Mouse (Mus musculus) cerebellum, adult 18-20 months (tissue): Measurements from ENCODE around the gene Nav2.

Experiments used
- DNase-seq, 2 experiments: peaks; one replicate each; pipeline ENCODE4 v3.0.0; 2021

Nav2 gene

GRCm38 (mm10) chr7:49586530-49587120 is 678.1 kb downstream of the Nav2 start:
- no peak for DNase-seq

DNA sequence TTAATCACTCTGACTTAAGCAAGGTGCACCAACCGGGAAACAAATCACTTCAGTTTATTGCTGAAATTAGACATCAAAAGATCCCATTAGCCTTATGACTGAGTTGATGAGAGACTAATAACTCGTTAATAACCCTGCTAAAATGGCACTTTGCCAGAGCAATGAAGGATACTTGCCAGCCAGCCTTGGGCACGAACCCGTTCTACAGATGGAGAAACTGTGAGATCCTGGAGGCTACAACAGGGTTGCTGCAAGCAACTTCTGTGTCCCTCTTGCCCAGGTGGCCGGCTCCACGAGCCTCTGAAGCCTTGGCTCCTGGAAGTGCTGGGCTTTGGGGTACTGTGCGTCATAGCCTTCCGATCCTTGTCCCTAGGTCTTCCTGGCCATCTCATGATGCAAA is 681.1 kb downstream of the Nav2 start:
- DNase-seq = peak; percentile 54 to 57

GRCm38 (mm10) chr7:49597776-49598175 is 689.3 kb downstream of the Nav2 start:
- peak in 1 of 2 experiments; percentile 27 for DNase-seq

DNA sequence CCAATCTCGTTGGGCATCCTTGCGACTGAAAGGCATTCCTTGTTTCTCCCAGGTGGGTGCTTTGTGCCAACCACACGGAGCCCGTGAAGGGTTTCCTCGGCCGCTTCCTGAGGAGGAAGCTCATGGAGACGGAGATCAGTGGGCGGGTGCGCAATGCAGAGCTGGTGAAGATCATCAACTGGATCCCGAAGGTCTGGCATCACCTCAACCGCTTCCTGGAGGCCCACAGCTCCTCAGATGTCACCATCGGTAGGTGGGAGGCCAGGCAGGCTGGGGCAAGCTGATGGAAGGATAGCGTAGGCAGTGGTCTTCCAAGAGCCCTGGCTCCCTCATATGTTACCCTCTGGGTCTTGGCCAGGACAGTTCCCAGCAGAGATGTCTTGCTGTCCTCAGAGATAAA is 689.7 kb downstream of the Nav2 start:
- no peak for DNase-seq

DNA sequence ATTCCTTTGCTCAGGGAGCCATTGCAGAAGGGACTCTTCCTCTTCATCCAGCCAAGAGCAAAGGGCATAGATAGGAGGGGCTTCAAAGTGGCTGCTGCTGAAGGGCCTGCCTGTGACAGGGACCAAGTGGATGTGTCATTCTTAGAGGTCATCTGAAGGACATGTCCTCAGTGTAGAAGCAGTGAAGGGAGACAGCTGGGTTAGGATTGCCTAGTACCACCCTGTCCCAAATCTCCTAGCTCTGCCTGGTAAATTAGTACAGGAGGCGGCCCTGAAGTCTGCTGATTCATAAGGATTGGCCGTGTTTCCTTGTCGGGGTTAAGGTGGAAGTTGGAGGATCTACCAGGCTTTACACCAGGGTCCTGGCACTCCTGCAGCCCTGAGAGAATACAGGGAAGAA is 691.4 kb downstream of the Nav2 start:
- no peak for DNase-seq

GRCm38 (mm10) chr7:49601191-49601975 is 692.9 kb downstream of the Nav2 start:
- peak; percentile 73 to 74 for DNase-seq

GRCm38 (mm10) chr7:49604244-49604643 is 695.7 kb downstream of the Nav2 start:
- no peak for DNase-seq

DNA sequence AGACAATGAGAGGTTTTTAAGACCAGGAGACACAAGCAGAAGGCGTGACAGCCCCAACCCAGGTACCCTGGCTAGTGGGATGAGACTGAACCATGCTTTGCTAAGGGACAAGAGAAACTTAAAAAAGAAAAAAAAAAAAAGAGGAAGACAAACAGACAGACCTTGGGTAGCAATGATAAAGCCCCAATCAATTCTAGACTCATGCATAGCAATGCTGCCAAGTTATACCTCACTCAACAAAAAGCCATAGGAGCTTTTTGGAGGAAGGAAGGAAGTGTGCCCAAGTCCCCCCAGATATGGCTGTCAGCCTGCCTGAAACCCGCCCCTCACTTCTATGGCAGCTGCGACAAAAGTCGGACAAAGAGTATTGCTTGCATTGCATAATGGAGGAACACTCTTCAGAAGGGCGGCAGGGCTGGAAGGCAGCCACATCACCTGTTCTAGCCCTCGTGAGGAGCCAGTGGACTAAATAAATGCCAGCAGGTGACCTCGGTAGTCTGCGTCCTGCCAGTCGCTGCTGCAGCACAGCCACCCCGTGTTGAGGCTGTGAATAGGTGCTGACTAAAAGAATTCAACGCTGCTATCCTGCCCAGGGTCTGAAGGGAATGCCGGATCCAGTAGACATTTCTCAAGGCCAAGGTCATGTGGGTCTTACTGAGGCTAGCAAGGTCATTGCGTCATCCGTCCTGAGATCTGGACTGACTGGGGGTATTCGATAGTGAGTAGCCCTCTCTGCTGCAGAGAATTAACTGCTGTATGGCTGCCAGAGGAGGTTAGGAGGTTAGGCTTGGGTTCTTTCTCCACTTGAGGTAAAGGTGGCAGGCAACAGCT is 696.7 kb downstream of the Nav2 start:
- DNase-seq = peak; percentile 32 to 39

DNA sequence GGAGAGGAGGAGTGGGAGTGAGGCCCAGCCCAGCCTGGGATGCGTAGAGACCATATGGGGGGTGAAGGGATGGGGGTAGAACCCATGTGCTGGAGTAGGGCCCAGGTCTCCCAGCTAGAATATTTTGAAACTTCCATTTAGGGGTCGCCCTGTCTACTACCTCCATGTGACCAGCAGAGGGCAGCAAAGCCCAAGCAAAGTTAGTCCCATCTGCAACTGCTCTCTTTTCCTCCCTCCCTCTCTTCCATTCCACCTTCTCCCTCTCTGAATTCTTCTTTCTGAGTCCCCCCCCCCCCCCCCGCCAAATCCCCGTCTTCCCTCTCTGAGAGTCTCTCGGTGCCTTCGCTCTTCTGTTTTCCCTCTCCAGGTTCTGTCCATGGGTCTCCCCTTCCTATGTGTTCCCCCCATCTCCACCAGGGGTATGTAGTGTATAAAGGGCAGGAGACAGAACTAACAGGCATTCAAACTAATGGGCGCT is 707.8 kb downstream of the Nav2 start:
- DNase-seq = peak; percentile 56 to 67

- no peak for DNase-seq
These were observed 708.6 kb downstream of the Nav2 start for GRCm38 (mm10) chr7:49617087-49617486.

- no peak for DNase-seq
These were observed 711.6 kb downstream of the Nav2 start for GRCm38 (mm10) chr7:49620160-49620559.

DNA sequence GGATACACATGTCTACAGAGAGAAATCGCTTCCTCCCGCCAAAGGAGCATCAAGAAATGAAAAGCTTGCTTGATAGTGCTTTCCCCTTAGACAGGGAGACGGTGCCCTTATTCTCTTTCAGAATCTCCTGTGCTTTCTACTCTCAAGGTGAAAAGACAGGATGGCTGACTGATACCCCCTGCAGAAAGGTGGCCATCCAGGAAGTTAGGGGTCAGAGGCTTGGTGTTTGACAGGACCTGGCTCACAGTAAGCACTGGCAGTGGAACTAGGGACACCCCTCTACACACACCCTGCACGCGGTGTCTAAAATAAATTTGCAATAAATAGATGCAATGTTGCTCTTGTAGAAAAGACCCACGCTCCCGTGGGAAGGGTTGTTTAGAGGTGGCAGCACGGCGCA is 723.4 kb downstream of the Nav2 start:
- DNase-seq = no peak

- no peak for DNase-seq
These were observed 723.9 kb downstream of the Nav2 start for GRCm38 (mm10) chr7:49632391-49632790.

- DNase-seq = no peak
These were observed 725.0 kb downstream of the Nav2 start for GRCm38 (mm10) chr7:49633375-49633956.

- no peak for DNase-seq
These were observed 726.0 kb downstream of the Nav2 start for GRCm38 (mm10) chr7:49634291-49635073.

GRCm38 (mm10) chr7:49635074-49635621 is 726.6 kb downstream of the Nav2 start:
- DNase-seq = no peak

DNA sequence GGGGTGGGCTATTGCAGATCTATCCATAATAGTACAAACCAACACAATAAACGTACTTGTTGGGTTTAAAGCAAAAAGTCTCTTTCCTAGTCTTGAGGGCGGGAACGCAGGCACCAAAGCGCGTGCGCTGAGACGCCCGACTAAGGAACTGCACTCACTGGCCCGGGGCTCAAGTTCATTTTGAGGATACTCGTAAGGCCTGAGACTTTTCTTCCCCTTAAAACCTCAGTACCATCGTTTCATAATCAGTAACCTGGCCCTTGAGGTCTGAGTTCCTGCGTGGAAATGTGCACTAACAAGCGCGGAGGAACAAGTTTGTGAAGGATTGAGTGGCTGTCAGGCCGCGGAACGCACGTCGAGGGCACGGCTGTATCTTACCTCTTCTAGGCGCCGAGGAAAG is 727.5 kb downstream of the Nav2 start:
- no peak for DNase-seq

DNA sequence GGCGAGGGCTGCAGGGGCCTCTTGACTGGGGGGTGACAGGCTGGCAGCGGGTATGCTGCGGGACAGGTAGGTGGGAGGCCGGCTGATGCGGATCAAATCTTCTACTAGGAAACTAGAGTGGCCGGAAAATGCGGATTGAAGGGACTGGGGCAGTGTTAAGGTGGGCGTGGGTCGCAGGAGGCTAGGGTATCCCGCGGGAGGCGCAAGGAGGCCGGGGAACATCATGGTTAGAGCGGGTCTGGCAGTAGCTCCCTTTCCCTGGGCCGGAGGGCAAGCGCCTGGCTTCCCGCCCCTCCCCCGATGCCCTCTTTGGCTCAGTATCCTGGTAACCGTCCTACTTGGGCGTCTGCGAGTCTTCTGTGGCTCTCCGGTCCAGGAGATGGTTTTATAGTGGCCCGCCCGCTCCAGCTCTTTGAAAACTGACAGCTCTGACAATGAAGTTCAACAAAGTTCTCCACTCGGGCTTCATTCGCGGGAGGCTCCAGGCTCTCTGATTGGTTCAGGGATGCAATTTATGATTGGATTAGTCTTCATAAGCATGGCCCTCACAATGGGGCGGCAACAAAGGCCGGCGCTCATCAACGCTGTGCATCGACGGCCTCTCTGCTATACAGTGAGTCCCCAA is 728.1 kb downstream of the Nav2 start, which contains the start of gene Dbx1:
Dbx1 (minus strand) TSS at position 359 of the 625 bp plus-strand sequence.
- no peak for DNase-seq

- no peak for DNase-seq
These were observed 728.8 kb downstream of the Nav2 start for GRCm38 (mm10) chr7:49637281-49637680.

DNA sequence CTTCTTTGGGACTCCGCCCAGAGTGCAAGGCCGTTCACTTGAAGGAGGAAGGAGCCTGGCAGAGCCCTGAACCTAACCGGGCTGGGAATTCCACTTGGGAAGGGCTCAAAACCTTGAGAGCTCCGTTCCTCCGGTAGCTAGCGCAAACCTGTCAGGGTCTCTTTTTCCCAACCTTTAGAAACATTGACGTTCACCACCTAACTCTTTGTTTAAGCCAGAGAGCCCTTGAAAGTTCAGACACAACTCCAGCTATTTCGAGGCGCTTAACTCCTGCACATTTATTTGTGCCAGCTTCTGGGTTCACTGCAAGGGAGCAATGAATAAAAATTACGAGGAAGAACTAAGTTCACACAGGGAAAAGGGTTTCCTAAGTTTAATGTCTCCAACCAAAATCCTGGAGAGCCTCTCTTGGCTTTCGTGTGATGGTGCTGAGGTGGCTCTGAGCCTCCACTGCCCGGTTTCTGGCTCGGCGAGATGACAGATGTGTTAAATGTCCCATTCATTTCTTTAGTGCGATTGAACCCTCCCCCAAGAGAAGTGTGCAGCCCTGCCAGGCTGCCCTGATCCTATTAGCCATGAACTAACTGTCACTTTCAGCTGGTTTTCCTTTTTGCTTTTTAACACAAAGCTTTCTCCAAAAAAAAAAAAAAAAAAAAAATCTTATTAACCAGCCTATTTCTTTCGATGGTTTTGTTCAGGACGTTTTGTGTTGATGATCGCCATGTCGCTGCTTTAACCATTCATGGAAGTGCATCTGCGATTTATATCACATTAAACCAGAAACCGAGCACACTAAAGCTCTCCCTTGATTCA is 729.5 kb downstream of the Nav2 start:
- no peak for DNase-seq
